Mouse (Mus musculus) stomach, postnatal 0 days (tissue): ENCODE measurements around the gene Arhgef10l. TPM values are rescaled to one million over a fixed set of nuclear protein-coding genes. Genes with fewer than 3 reads are reported as not detected.

Source experiments
- ATAC-seq: fragments of 200-750 bp; cut with Nextera tagmentation; 2 replicates; pipeline ENCODE4 v1.8.0; 2017; ENCODE audit not compliant: low FRiP score, low TSS enrichment
- DNase-seq: peaks from one replicate; pipeline ENCODE4 v3.0.0-alpha.2; 2016; ENCODE audit warnings: low spot score
- H3K27ac ChIP-seq: fragments of 300-500 bp; sonication (generic); replicated peaks from 2 replicates; pipeline ENCODE4 v1.5.1; 2014; ENCODE audit warnings: mild to moderate bottlenecking, control low read depth
- H3K27me3 ChIP-seq: fragments of 300-500 bp; sonication (generic); 2 replicates; pipeline ENCODE4 v1.6.1; 2014; ENCODE audit warnings: low read length; ENCODE audit not compliant: control insufficient read depth, insufficient read depth
- H3K36me3 ChIP-seq: fragments of 300-500 bp; sonication (generic); 2 replicates; pipeline ENCODE4 v1.6.1; 2014; ENCODE audit warnings: low read length, mixed read lengths; ENCODE audit not compliant: control insufficient read depth, insufficient read depth
- H3K4me1 ChIP-seq: fragments of 300-500 bp; sonication (generic); replicated peaks from 2 replicates; pipeline ENCODE4 v1.6.1; 2014; ENCODE audit warnings: antibody characterized with exemption; ENCODE audit not compliant: control insufficient read depth, insufficient read depth
- H3K4me2 ChIP-seq: fragments of 300-500 bp; sonication (generic); replicated peaks from 2 replicates; pipeline ENCODE4 v1.6.1; 2014; ENCODE audit warnings: low read depth, mild to moderate bottlenecking, control low read depth, moderate library complexity
- H3K4me3 ChIP-seq: fragments of 300-500 bp; sonication (generic); 2 replicates; pipeline ENCODE4 v1.5.1; 2014; ENCODE audit warnings: low read depth, low read length, control low read depth
- H3K9ac ChIP-seq: fragments of 300-500 bp; sonication (generic); 2 replicates; pipeline ENCODE4 v1.6.1; 2014; ENCODE audit warnings: mild to moderate bottlenecking, low read length, control low read depth, mixed read lengths
- H3K9me3 ChIP-seq: fragments of 300-500 bp; sonication (generic); 2 replicates; pipeline ENCODE4 v1.6.1; 2016; ENCODE audit warnings: low read length; ENCODE audit not compliant: control insufficient read depth
- CTCF ChIP-seq: IDR thresholded peaks from 2 replicates; pipeline ENCODE4 v1.5.1; 2016; ENCODE audit warnings: antibody characterized with exemption, low read depth, mild to moderate bottlenecking, moderate library complexity
- EP300 ChIP-seq: optimal IDR thresholded peaks from 2 replicates; pipeline ENCODE3; 2016; ENCODE audit warnings: antibody characterized with exemption
- WGBS: fragments of 180-500 bp; shearing (Covaris S2); extraction: QIAGEN DNeasy Blood & Tissue Kit; methylation state at CpG from one replicate; pipeline ENCODE4 v1.1.7; 2014; 5-methylcytosine and 5-hydroxymethylcytosine counted together
- polyA plus RNA-seq: library from polyadenylated mRNA; unstranded; fragments of >200 nt; fragmentation: Nextera tagmentation; extraction: Ambion mirVana; gene quantifications from 2 replicates; pipeline ENCODE4 v1.2.1, GENCODE M21; 2015

Arhgef10l gene
- polyA plus RNA-seq, 1 experiment from 2014 or later, result 11.3 TPM

GRCm38 (mm10) chr4:140630651-140631241, 35.1 kb downstream of the Arhgef10l start:
- Histone ChIP-seq H3K27me3 (no peaks in the 10 kb centered on the region), H3K9me3 (no peaks in the 10 kb centered on the region), H3K4me2 (no peak overlapping the region), H3K27ac (peak overlapping the region; percentile 86), H3K36me3 (no peaks in the 10 kb centered on the region), H3K4me3 (no peak overlapping the region), H3K9ac (0 out of 2 replicates have a peak overlapping the region, but pooled peaks have one; percentile 38), H3K4me1 (peaks cover 2% of the 10 kb centered on the region; the same call in 1 of the 2 replicates)
- ATAC-seq (peak; percentile 74), DNase-seq (peak; percentile 34)
- 41% methylated on average over 15 of the region's 15 CpGs for WGBS
- no peak for TF ChIP-seq EP300
- TF ChIP-seq CTCF, result no peak

- peaks cover 2% of the 10 kb centered on the region; the same call in 1 of the 2 replicates for H3K4me1 ChIP-seq
- ATAC-seq (no peak), DNase-seq (no peak)
- peak overlapping the region; percentile 86 for H3K27ac ChIP-seq
- no peaks in the 10 kb centered on the region for H3K36me3 ChIP-seq
- H3K9me3 ChIP-seq, result no peaks in the 10 kb centered on the region
- no peak overlapping the region for H3K4me3 ChIP-seq
- no peak for TF ChIP-seq CTCF
- no peak for TF ChIP-seq EP300
- H3K4me2 ChIP-seq, result no peak overlapping the region
- 45% methylated on average over 6 of the region's 6 CpGs for WGBS
- H3K27me3 ChIP-seq, result no peaks in the 10 kb centered on the region
- H3K9ac ChIP-seq, result no peak overlapping the region
Measured at GRCm38 (mm10) chr4:140630136-140630535, 35.7 kb downstream of the Arhgef10l start.

GRCm38 (mm10) chr4:140628971-140629370, 36.8 kb downstream of the Arhgef10l start:
- TF ChIP-seq CTCF, result no peak
- TF ChIP-seq EP300, result no peak
- peak overlapping the region; percentile 86 for H3K27ac ChIP-seq
- ATAC-seq (no peak), DNase-seq (no peak)
- no peak overlapping the region for H3K4me2 ChIP-seq
- no peaks in the 10 kb centered on the region for H3K36me3 ChIP-seq
- no peaks in the 10 kb centered on the region for H3K9me3 ChIP-seq
- no peak overlapping the region for H3K4me3 ChIP-seq
- no peaks in the 10 kb centered on the region for H3K27me3 ChIP-seq
- no peak overlapping the region for H3K9ac ChIP-seq
- peaks cover 4% of the 10 kb centered on the region; the same call in 1 of the 2 replicates for H3K4me1 ChIP-seq
- 47% methylated on average over 4 of the region's 4 CpGs for WGBS

GRCm38 (mm10) chr4:140628412-140628943, 37.3 kb downstream of the Arhgef10l start:
- Histone ChIP-seq H3K4me2 (no peak overlapping the region), H3K27ac (peak overlapping the region; percentile 13; the same call in 1 of the 2 replicates), H3K27me3 (no peaks in the 10 kb centered on the region), H3K4me1 (peaks cover 8% of the 10 kb centered on the region; the same call in 1 of the 2 replicates), H3K36me3 (no peaks in the 10 kb centered on the region), H3K9me3 (no peaks in the 10 kb centered on the region), H3K9ac (0 out of 2 replicates have a peak overlapping the region, but pooled peaks have one; percentile 18), H3K4me3 (no peak overlapping the region)
- no peak for ATAC-seq
- 66% methylated on average over 11 of the region's 11 CpGs for WGBS
- DNase-seq, result no peak
- TF ChIP-seq EP300 (no peak), CTCF (no peak)

- Histone ChIP-seq H3K27ac (no peak overlapping the region), H3K36me3 (no peaks in the 10 kb centered on the region), H3K4me1 (peaks cover 8% of the 10 kb centered on the region; the same call in 1 of the 2 replicates), H3K4me3 (no peak overlapping the region), H3K9me3 (no peaks in the 10 kb centered on the region), H3K9ac (no peak overlapping the region), H3K4me2 (no peak overlapping the region), H3K27me3 (no peaks in the 10 kb centered on the region)
- WGBS, result 70% methylated on average over 12 of the region's 12 CpGs
- no peak for TF ChIP-seq CTCF
- TF ChIP-seq EP300, result no peak
- DNase-seq (no peak), ATAC-seq (no peak)
Measured at GRCm38 (mm10) chr4:140625651-140626525, 39.9 kb downstream of the Arhgef10l start.
